Mouse (Mus musculus) liver, postnatal 0 days (tissue): ENCODE measurements around the gene Tie1.

ENCODE experiments used
- CTCF ChIP-seq: sonication (generic); IDR thresholded peaks from 2 replicates; pipeline ENCODE4 v1.5.1; 2016; ENCODE audit warnings: antibody characterized with exemption, low read depth
- EP300 ChIP-seq: IDR thresholded peaks from 2 replicates; pipeline ENCODE4 v1.6.1; 2016; ENCODE audit warnings: antibody characterized with exemption, low read depth, mild to moderate bottlenecking

- no peak for TF ChIP-seq CTCF
- TF ChIP-seq EP300: no peak
Measured at GRCm38 (mm10) chr4:118471281-118471680, 18.6 kb downstream of the Tie1 start.
